Mouse (Mus musculus) kidney, postnatal 14 days (tissue): ENCODE results near the gene Mcf2l.

Source experiments
- DNase-seq: peaks from one replicate; pipeline ENCODE4 v3.0.0; 2022; ENCODE audit warnings: mixed read lengths

Mcf2l gene

GRCm38 (mm10) chr8:12915187-12916006, 41.8 kb downstream of the Mcf2l start:
- peak; percentile 49 for DNase-seq

- no peak for DNase-seq
Observed at GRCm38 (mm10) chr8:12916156-12916900, 42.7 kb downstream of the Mcf2l start.

- DNase-seq = no peak
Observed at GRCm38 (mm10) chr8:12917029-12917428, 43.4 kb downstream of the Mcf2l start.

DNA sequence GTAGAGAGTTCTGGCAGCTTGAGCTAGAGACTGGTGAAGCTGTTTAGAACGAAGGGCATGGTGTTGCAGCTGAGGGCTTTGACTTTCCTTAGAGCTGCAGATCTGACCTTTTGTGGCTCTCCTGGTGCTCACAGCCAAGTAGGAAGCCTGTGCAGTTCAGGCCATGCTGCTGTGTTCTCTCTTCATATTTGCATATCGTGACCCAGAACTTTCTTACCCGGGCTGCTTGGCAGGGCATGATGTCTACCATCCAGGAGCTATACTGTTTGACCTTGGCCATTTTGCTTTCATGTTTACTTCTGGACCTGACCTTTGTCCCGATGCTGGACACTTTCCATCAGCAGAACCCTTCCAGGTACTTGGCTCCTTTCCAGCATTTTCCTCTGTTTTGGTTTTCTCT, 44.2 kb downstream of the Mcf2l start:
- peak; percentile 45 for DNase-seq

DNA sequence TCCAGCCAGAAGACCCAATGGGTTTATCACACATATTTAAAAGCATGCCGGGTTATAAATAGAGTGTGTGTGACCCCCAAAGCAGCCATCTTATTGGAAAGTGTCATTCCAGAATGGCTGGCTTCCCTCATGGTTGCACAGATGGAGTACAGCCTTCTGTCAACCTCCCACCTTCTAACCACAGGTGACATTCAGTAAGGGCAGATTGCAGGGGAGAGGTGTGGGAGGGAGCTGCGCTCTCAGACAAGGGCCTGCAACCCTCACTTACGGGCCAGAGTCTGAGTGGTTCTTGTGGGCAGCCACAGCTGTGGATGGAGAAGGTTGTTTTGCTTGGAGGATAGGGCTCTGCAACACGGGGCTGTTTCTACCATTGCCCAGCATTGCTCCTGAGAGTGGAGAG, 47.0 kb downstream of the Mcf2l start:
- no peak for DNase-seq

DNA sequence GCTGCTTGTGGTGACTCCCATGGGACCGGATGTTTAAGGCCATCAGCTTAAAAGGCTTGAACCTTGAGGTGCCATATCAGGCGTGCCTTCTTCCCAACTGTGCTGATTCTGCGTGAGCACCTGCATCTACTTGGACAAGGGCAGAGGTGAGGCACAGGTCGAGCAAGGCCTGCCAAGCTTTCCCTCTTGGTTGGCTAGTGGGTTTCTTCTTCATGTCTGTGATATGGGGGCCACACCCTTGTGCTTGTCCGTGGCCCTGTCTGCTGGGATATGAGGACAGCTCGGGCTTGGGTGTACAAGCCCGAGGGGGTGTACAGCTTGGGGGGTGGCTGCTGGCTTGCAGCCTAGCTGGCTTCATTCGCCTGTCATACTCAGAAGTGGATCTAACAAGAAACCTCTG, 51.4 kb downstream of the Mcf2l start:
- no peak for DNase-seq

GRCm38 (mm10) chr8:12925941-12926381, 52.4 kb downstream of the Mcf2l start:
- peak; percentile 82 for DNase-seq

- peak; percentile 84 for DNase-seq
Observed at GRCm38 (mm10) chr8:12927204-12927983, 53.8 kb downstream of the Mcf2l start.

DNA sequence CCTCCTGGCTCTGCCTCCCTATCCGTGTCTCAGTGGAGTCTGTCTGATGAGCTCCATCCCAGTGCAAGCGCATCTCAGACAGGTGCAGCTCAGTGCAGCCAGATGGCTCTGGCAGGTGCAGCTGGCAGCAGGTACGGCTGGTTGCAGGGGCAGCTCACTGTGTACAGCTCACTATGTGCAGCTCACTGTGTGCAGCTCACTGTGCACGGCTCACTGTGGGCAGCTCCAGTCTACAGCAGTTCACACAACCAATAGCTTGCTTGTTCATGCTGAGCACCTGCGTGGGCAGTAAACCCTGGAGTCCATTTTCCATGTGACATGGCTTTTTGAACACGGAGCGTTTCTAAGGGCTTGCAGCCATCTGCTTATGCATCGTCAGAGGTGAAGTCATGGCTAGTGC, 54.4 kb downstream of the Mcf2l start:
- no peak for DNase-seq

DNA sequence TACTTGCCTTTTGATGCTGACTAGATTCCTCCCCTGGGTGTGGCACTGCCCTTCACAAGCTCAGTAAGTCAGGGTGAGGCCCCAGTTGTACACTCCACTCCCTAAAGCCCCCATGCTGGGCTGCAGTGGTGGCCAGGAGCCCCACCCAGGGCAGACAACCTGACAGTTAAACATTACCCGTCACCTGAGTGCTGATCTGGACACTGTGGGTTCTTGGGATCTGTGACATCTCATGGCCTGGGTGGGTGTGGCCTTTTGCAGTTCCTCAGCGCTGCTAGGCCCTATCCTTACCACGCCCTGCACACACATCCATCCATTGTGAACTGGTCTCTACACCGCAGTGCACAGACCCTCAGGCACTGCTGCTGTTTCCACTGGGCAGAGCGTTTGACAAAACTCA, 55.3 kb downstream of the Mcf2l start:
- no peak for DNase-seq

DNA sequence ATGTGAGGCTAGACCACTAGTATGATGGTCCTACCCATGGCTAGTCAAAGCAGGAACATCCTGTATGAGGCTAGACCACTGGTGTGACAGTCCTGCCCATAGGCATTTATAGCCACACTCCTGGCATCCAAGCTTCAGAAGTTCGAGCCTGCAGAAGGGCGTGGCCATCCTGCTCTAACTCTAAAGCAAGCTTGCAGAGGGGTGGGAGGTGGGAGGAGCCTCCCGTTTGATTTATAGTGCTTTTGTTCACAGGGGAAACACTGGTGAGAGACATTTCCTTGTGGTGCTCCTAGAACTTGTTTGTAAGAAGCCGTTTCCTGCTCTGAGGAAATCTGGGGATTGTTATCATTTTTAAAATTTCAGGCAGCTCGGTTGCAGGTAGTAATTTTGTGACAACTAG, 56.7 kb downstream of the Mcf2l start:
- peak; percentile 79 for DNase-seq

- DNase-seq = no peak
Observed at GRCm38 (mm10) chr8:12931426-12931825, 57.8 kb downstream of the Mcf2l start.

GRCm38 (mm10) chr8:12932520-12932919, 58.9 kb downstream of the Mcf2l start:
- DNase-seq = no peak

DNA sequence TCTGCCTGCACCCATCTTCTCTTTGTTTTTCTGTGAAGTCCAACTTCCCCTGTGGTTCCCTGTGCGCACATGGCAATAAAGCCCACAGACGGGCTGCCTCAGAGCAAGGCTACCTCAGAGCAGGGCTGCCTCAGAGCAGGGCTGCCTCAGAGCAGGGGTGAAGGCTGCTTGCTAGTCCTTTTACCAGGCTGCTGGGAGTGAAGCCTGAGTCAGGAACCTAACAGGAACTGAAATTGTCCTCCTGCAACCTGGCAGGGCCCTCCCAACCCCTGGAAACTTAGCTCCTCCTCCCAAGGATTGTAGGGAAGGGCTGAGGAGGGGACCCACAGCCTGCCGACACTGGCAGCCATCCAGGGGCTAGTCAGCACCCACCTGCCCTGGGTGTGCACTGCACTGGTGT, 60.2 kb downstream of the Mcf2l start:
- DNase-seq = no peak

DNA sequence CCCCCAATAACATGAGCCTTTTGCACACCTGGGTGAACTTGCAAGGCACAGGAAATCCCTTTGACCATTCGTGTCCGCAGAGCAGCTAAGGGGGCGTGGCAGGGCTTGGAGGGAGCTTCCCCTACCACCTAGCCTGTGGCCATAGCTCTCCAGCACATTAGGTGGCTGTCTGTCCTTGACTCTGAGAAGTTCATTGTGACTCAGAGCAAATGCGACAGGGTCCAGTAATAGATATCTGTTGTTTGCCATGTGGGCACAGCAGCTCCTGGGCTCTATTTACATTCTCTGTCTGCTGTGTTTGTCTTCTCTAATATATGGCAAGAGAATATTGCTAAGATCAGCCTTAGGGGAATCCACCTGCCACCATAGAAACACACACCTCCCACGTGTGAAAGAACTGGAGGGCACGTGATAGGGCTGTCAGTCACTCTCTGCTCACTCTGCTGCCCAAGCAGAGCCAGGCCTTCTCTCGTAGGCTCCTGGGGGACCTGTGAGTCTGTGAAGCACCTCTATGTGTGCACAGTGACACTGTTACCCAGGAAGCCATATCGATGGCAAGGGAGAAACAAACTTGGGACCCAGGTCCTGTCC, 60.9 kb downstream of the Mcf2l start:
- DNase-seq = no peak

DNA sequence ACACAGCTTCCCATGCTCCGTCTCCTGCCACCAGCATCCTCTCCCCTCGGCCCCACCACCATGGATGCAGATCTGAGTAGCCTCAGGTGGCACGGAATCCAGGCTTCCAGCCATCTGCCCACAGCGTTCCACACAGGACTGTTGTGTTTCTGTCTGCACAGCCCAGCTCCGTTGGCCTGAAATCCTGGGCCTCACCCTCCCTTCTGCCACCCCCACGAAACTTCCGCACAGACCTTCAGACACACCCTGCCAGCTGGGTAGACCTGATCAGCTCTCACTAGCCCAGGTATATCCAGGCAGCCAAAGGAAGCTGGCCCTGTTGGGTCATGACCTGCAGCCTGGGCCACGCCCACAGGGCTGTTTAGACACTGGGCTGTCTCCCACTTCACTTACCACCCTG, 66.9 kb downstream of the Mcf2l start:
- no peak for DNase-seq

DNA sequence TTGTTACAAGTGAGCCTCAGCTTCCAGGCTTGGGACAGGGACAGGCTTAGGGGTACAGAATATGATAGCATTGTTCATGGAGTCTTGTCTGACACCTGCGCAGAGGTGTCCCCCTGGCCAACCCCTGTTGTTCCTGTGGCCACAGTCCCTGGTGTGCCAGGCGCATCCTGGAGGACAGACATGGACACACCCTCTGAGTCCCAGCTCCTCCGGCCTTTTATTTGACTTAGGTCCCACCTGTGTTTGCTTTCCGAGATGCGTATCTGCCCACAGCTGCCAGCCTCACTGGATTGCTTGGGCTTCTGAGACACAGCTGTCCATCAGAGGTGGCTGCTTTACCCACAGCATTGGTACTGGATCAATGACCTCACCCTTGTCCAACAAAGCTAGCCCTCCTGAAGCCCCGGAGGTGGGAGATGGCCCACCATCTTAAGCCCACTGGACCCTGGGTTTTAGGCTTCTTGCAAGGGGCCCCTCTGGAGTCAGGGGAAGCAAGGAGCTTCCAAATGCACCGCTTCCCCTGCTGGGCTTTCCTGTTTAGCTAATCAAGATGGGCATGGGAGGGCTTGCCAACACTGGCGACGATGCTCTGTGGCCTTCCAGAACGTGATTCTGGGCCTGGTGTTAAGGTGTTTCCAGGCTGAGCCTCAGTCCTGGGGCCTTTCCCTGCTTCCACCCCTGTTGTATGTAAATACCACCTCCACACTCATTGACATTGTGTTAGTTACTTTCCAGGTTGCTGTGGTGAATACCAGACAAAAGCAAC, 67.7 kb downstream of the Mcf2l start:
- no peak for DNase-seq

DNA sequence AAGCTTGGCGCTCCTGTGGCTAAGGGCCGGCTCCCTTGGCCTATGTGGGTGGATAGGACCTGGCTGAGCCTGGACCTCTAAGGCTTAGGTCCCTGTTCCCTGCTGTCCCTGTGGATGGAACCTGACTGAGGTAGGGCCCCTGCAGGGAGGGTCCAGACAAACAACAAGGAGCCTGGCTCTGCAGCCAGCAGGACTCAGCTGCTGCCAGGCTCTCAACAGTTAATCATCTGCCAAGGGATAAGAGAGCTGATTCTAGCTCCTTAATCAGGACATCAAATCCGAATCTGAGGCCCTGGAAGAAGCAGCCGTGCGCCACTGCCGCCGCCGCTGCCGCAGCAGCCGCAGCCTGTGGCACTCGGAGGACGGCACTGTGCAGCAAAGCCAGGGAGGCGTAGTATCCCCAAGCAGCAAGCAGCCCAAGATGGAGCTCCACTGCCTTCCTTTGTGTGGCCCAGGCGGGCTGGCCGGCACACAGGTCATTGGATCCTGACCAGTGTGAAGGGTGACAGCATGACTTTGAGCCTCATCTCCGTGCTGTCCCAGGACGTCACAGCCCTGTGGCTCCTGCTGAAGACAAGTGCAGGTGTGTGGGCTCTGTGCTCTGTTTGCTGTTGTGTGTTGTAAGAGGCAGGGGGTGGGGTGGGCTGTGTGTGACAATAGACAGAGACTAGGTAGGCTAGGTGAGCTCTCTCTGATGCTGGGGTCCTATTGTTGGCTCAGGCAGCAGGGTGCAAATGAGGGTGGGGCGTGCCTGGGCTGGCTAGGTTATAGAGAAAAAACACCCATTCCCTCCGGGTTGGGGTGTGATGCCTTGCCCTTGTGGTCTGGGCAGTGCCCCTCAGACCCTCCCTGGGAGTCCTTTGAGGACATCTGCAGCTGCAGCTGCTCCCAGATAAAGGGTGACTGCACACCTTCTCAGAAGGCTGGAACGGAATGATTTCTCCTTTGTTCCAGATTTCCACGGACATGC, 74.3 kb downstream of the Mcf2l start:
- DNase-seq = peak; percentile 45

DNA sequence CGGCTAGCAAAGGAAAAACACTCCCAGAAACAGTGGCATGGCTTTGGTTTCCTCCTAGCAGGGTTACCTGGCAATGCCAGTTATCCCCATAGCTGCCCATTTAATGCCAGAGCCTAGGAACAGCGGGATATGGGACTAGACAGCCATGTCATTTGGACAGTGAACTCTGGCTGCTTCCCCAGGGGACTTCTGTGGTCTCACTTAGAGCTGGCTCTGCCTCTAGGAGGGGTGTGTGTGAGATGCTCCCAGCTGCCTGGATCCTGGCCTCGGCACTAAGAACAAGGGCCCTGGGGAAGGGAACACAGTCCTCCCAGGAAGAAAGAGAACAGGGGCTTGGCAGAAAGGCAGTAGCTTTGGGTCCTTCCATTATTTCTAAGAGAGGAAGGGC, 75.0 kb downstream of the Mcf2l start:
- DNase-seq = no peak

DNA sequence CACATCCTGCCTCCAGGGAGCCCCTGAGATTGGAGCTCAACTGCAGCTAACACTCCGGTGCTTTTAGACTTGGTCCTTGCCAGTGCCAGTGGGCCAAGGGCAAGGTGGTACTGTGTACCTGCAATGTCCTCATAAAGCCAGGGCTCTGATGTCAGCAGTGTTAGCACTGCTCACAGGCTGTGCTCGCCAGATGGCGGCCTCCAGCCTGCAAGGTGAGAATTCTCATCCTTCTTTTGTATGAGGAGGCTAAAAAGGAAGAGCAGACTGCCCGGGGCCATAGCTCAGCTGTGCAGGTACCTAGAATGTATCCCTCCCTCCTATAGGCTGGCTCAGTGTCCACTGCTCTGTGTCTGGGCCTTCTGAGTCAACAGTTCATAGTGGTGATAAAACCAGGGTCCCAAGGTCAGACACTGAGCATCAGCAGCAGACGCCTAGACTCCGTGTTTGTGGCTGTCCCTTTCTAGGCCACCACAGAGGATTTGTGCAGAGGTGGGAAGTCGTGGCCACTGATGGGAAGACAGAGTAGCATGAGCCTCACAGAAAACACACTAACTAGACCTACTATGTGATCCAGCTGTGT, 77.5 kb downstream of the Mcf2l start:
- DNase-seq = no peak

DNA sequence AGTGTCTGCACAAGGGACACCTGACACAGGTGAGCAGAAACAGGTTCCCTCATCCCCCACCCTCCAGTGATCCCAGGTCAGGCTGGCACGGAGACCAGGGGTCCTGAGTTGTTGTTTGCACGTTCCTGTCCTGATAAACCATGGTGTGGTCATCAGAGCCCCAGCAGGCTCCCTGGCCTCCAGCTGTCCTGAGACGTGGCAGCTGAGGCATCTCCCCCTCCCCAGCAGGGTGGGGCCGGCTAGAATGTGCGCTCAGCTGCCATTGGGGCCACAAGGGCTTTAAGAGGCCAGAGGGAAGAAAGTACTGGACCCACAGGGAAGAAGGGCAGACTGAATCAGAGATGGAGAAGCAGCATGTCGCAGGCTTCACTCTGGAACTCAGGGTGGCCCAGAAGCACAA, 79.1 kb downstream of the Mcf2l start:
- DNase-seq = no peak
